Comparison of ENCODE assay signal across 8 mouse cellular contexts in genomic region chr4:150371580-150372380, GRCm38 (mm10).
A peak's percentile ranks its signal among the peaks of the same experiment; 100 is the strongest.
DNase-seq lines count a peak whose midpoint lies in the region; ATAC-seq lines count a peak whose summit lies in the region.

No protein-coding gene starts in this region.

- no peaks in the 10 kb centered on the region for H3K36me3 ChIP-seq in limb, embryonic 12.5 days
- no peaks in the 10 kb centered on the region for H3K36me3 ChIP-seq in midbrain, embryonic 13.5 days

- WGBS in limb, embryonic 12.5 days = under 1% methylated on average over 46 of the region's 58 CpGs
- under 1% methylated on average over 58 of the region's 58 CpGs for WGBS in midbrain, embryonic 13.5 days

- peak overlapping the region; percentile 95 for H3K4me2 ChIP-seq in limb, embryonic 12.5 days
- peak overlapping the region; percentile 85 for H3K4me2 ChIP-seq in midbrain, embryonic 13.5 days (replicated peaks)

- no peaks in the 10 kb centered on the region for H3K27me3 ChIP-seq in limb, embryonic 12.5 days
- H3K27me3 ChIP-seq in midbrain, embryonic 13.5 days = no peaks in the 10 kb centered on the region

- peaks cover 68% of the 10 kb centered on the region for H3K4me1 ChIP-seq in limb, embryonic 12.5 days (replicated peaks)
- peaks cover 80% of the 10 kb centered on the region for H3K4me1 ChIP-seq in midbrain, embryonic 13.5 days (replicated peaks)

- H3K4me3 ChIP-seq in limb, embryonic 12.5 days (replicated peaks) = peak overlapping the region; percentile 62
- peak overlapping the region; percentile 59 for H3K4me3 ChIP-seq in midbrain, embryonic 13.5 days (replicated peaks)

- H3K9ac ChIP-seq in limb, embryonic 12.5 days (replicated peaks) = peak overlapping the region; percentile 81
- peak overlapping the region; percentile 83 for H3K9ac ChIP-seq in midbrain, embryonic 13.5 days (replicated peaks)

- H3K9me3 ChIP-seq in limb, embryonic 12.5 days = no peaks in the 10 kb centered on the region
- no peaks in the 10 kb centered on the region for H3K9me3 ChIP-seq in midbrain, embryonic 13.5 days

- peak overlapping the region; percentile 97 for H3K27ac ChIP-seq in limb, embryonic 12.5 days
- peak overlapping the region; percentile 93 for H3K27ac ChIP-seq in midbrain, embryonic 13.5 days

- DNase-seq in 3134 (ENCODE audit: extremely low read depth, insufficient read length, low spot score) = peak; percentile 82
- DNase-seq in adrenal gland, adult 8-10 months = peak; percentile 61
- DNase-seq in embryo, embryonic 11.5 days (ENCODE audit: low read depth, low spot score) = peak; percentile 75
- DNase-seq in heart, adult 11 months = peak; percentile 99
- peak; percentile 80 for DNase-seq in kidney, adult 11 months
- DNase-seq in spleen, adult 12 weeks (ENCODE audit: low spot score) = peak; percentile 27

- peak; percentile 70 for ATAC-seq in limb, embryonic 12.5 days (ENCODE audit: insufficient number of reproducible peaks, insufficient read depth, low FRiP score, low TSS enrichment, low read depth)
- ATAC-seq in midbrain, embryonic 13.5 days = peak; percentile 90

Comparison
In these comparisons a context has a peak if more than half of its experiments do, and no peak if none do; other contexts are left out.
1. Peak in every context shown above with its lines: DNase-seq, ATAC-seq, H3K4me3 ChIP-seq and H3K27ac ChIP-seq.
2. DNase-seq: peak in every context shown above with its lines; median percentile 99 in heart, adult 11 months; 82 in 3134; 80 in kidney, adult 11 months; 75 in embryo, embryonic 11.5 days; 61 in adrenal gland, adult 8-10 months; 27 in spleen, adult 12 weeks.